ENCODE assay signal across 13 mouse cellular contexts in the genomic region with DNA sequence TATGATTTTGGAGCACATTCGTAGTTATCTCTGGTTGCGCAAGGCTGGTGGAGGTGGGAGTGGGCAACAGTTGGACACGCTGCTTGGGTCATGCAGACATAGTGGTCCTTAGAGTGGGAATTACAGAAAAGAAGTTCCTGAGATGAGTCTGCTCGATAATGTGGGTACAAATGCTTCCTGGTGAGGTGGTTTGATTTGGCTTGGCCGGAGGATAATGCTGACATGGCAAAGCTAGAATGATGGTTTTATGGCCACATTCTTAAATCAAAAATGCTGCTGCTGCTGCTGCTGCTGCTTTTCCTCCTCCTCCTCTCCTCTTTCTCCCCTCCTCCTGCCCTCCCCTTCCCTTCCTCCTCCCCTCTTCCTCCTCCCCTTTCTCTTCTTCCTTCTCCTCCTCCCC. TPM values are rescaled to one million over a fixed set of nuclear protein-coding genes. Genes with fewer than 3 reads are reported as not detected.
DNase-seq lines count a peak whose midpoint lies in the region; ATAC-seq lines count a peak whose summit lies in the region.
"Had no signal": no experiment of that assay in that cellular context is flagged by ENCODE, and none has a peak within 500 bp of the region (broad histone marks: within the 10 kb centered on the region; RNA-seq: fewer than 3 reads in every experiment).

No protein-coding gene starts in this region.

- peaks cover 1% of the 10 kb centered on the region; the same call in 1 of the 2 replicates for H3K27me3 ChIP-seq in heart, embryonic 10.5 days (ENCODE audit: insufficient read depth, poor library complexity, severe bottlenecking)
- no peaks in the 10 kb centered on the region for H3K27me3 ChIP-seq in heart, embryonic 12.5 days (replicated peaks)
- no peaks in the 10 kb centered on the region; the same call in 1 of the 2 replicates for H3K27me3 ChIP-seq in lung, embryonic 16.5 days (ENCODE audit: control insufficient read depth, insufficient read depth, low read depth, low read length)
- H3K27me3 ChIP-seq in embryonic facial prominence, embryonic 12.5 days: no peaks in the 10 kb centered on the region
- no peaks in the 10 kb centered on the region for H3K27me3 ChIP-seq in limb, embryonic 12.5 days
- H3K27me3 ChIP-seq: heart, embryonic 15.5 days; hindbrain, embryonic 15.5 days; midbrain, embryonic 12.5 days had no signal

- H3K27ac ChIP-seq in heart, embryonic 10.5 days: peak overlapping the region; percentile 84; the same call in 1 of the 2 replicates
- no peak overlapping the region for H3K27ac ChIP-seq in heart, embryonic 12.5 days (ENCODE audit: poor library complexity, severe bottlenecking)
- H3K27ac ChIP-seq in lung, embryonic 16.5 days (ENCODE audit: low read length): no peak overlapping the region
- H3K27ac ChIP-seq in embryonic facial prominence, embryonic 12.5 days: peak overlapping the region; percentile 98
- peak overlapping the region; percentile 98 for H3K27ac ChIP-seq in limb, embryonic 12.5 days

- 85% methylated on average over 5 of the region's 5 CpGs for WGBS in heart, embryonic 10.5 days
- WGBS in heart, embryonic 12.5 days: 82% methylated on average over 5 of the region's 5 CpGs
- 77% methylated on average over 5 of the region's 5 CpGs for WGBS in lung, embryonic 16.5 days
- 81% methylated on average over 5 of the region's 5 CpGs for WGBS in embryonic facial prominence, embryonic 12.5 days
- WGBS in limb, embryonic 12.5 days: 55% methylated on average over 5 of the region's 5 CpGs

- DNase-seq in heart, embryonic 10.5 days (ENCODE audit: low spot score): no peak
- DNase-seq in lung, postnatal 10 days: no peak
- DNase-seq in cerebellum, postnatal 36 days: no peak
- DNase-seq in testis, postnatal 10 days (ENCODE audit: low spot score): no peak
- DNase-seq: B cell, adult 2 months; cerebellum, adult 18-20 months had no signal

- no peak for ATAC-seq in heart, embryonic 12.5 days (ENCODE audit: insufficient number of reproducible peaks, low FRiP score)
- no peak for ATAC-seq in lung, embryonic 16.5 days (ENCODE audit: low read depth)
- ATAC-seq in embryonic facial prominence, embryonic 12.5 days (ENCODE audit: insufficient number of reproducible peaks, insufficient read depth, low FRiP score, low TSS enrichment): no peak
- no peak for ATAC-seq in limb, embryonic 12.5 days (ENCODE audit: insufficient number of reproducible peaks, insufficient read depth, low FRiP score, low TSS enrichment, low read depth)

- no peaks in the 10 kb centered on the region for H3K36me3 ChIP-seq in heart, embryonic 10.5 days
- H3K36me3 ChIP-seq in heart, embryonic 12.5 days: no peaks in the 10 kb centered on the region
- no peaks in the 10 kb centered on the region for H3K36me3 ChIP-seq in lung, embryonic 16.5 days (ENCODE audit: control insufficient read depth, insufficient read depth, low read length)
- H3K36me3 ChIP-seq in embryonic facial prominence, embryonic 12.5 days: no peaks in the 10 kb centered on the region
- no peaks in the 10 kb centered on the region for H3K36me3 ChIP-seq in limb, embryonic 12.5 days
- H3K36me3 ChIP-seq: heart, embryonic 15.5 days; hindbrain, embryonic 15.5 days; midbrain, embryonic 12.5 days had no signal

- peaks cover 12% of the 10 kb centered on the region; the same call in 1 of the 2 replicates for H3K4me1 ChIP-seq in heart, embryonic 10.5 days
- H3K4me1 ChIP-seq in heart, embryonic 12.5 days (replicated peaks): peaks cover 5% of the 10 kb centered on the region; the same call in 1 of the 2 replicates
- peaks cover 15% of the 10 kb centered on the region for H3K4me1 ChIP-seq in lung, embryonic 16.5 days (replicated peaks; ENCODE audit: control insufficient read depth, insufficient read depth, low read length)
- peaks cover 25% of the 10 kb centered on the region for H3K4me1 ChIP-seq in embryonic facial prominence, embryonic 12.5 days
- peaks cover 40% of the 10 kb centered on the region for H3K4me1 ChIP-seq in limb, embryonic 12.5 days (replicated peaks)

- H3K4me2 ChIP-seq in heart, embryonic 12.5 days: no peak overlapping the region
- H3K4me2 ChIP-seq in lung, embryonic 16.5 days (ENCODE audit: low read depth, low read length): peak overlapping the region; percentile 70
- H3K4me2 ChIP-seq in embryonic facial prominence, embryonic 12.5 days (replicated peaks): no peak overlapping the region
- peak overlapping the region; percentile 48 for H3K4me2 ChIP-seq in limb, embryonic 12.5 days

- no peaks in the 10 kb centered on the region for H3K9me3 ChIP-seq in heart, embryonic 10.5 days
- no peaks in the 10 kb centered on the region for H3K9me3 ChIP-seq in heart, embryonic 12.5 days (replicated peaks)
- H3K9me3 ChIP-seq in lung, embryonic 16.5 days (ENCODE audit: control insufficient read depth, low read length): no peaks in the 10 kb centered on the region
- no peaks in the 10 kb centered on the region for H3K9me3 ChIP-seq in embryonic facial prominence, embryonic 12.5 days
- H3K9me3 ChIP-seq in limb, embryonic 12.5 days: no peaks in the 10 kb centered on the region
- H3K9me3 ChIP-seq: heart, embryonic 15.5 days; hindbrain, embryonic 15.5 days; midbrain, embryonic 12.5 days had no signal

- H3K9ac ChIP-seq in heart, embryonic 12.5 days: no peak overlapping the region
- H3K9ac ChIP-seq in lung, embryonic 16.5 days (ENCODE audit: low read length): no peak overlapping the region
- no peak overlapping the region for H3K9ac ChIP-seq in embryonic facial prominence, embryonic 12.5 days
- no peak overlapping the region for H3K9ac ChIP-seq in limb, embryonic 12.5 days (replicated peaks)
- H3K9ac ChIP-seq: hindbrain, embryonic 15.5 days had no signal

- no peak overlapping the region for H3K4me3 ChIP-seq in heart, embryonic 10.5 days
- no peak overlapping the region for H3K4me3 ChIP-seq in heart, embryonic 12.5 days
- no peak overlapping the region for H3K4me3 ChIP-seq in lung, embryonic 16.5 days (ENCODE audit: low read length)
- H3K4me3 ChIP-seq in embryonic facial prominence, embryonic 12.5 days: no peak overlapping the region
- H3K4me3 ChIP-seq in limb, embryonic 12.5 days (replicated peaks): no peak overlapping the region

RNA-seq across cellular contexts. Expression of gene Ror2, which starts 24.5 kb away (rescaled TPM):
- polyA plus RNA-seq in heart, embryonic 10.5 days (2016; fragmentation: Nextera tagmentation; extraction: Ambion mirVana): 25.8 and 27.8 TPM in 2 replicates
- 28.3 and 30.7 TPM in 2 replicates for polyA plus RNA-seq in heart, embryonic 12.5 days (2016; fragmentation: Nextera tagmentation; extraction: Ambion mirVana)
- polyA plus RNA-seq in lung, embryonic 16.5 days (2015; fragmentation: Nextera tagmentation; extraction: Ambion mirVana): 13.4 and 14.7 TPM in 2 replicates
- 42.0 and 42.1 TPM in 2 replicates for polyA plus RNA-seq in embryonic facial prominence, embryonic 12.5 days (2016; fragmentation: Nextera tagmentation; extraction: Ambion mirVana)
- polyA plus RNA-seq in limb, embryonic 12.5 days (2016; fragmentation: Nextera tagmentation; extraction: Ambion mirVana): 44.2 and 45.2 TPM in 2 replicates

Comparison
In these comparisons a context has a peak if more than half of its experiments do, and no peak if none do; other contexts are left out.
1. H3K27ac ChIP-seq: peak in heart, embryonic 10.5 days (single experiment), embryonic facial prominence, embryonic 12.5 days (single experiment) and limb, embryonic 12.5 days (single experiment); none in heart, embryonic 12.5 days (single experiment) and lung, embryonic 16.5 days (single experiment).
2. H3K4me2 ChIP-seq: peak in lung, embryonic 16.5 days (single experiment) and limb, embryonic 12.5 days (single experiment); none in heart, embryonic 12.5 days (single experiment) and embryonic facial prominence, embryonic 12.5 days (single experiment).